Mouse (Mus musculus): ENCODE data around the gene Tesk1. TPM values are rescaled to one million over a fixed set of nuclear protein-coding genes. Genes with fewer than 3 reads are reported as not detected.
"Not testable (repeated sequence)": the region's sequence is repeated elsewhere in the genome, so short reads cannot be mapped to it uniquely, and the experiment has no call there.

The Tesk1 gene
- polyA plus RNA-seq, 1 experiment, result 1.6 TPM

DNA sequence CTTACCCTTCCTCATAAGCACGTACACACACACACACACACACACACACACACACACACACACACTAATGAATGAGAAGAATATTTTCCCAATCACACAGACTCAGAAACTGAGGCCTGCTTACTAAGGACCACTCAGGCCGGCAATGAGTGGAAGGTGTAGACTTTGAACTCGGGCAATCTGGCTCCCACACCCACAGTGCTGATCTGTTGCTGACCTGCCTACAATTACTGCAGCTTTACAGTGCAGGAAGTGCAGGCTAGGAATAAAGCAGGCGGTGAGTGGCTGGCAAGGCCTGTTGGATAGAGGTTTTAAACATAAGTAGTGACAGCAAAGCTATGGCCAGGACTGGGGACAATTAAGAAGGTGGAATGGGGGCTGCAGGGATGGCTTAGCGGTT lies 39.2 kb downstream of the Tesk1 start:
- H3K4me3 ChIP-seq (replicated peaks), result no peak overlapping the region
- peaks cover 19% of the 10 kb centered on the region for H3K4me1 ChIP-seq (ENCODE audit: control insufficient read depth)
- TF ChIP-seq GATA1 (IDR thresholded peaks at IDR 0.05; ENCODE audit: low read length) (no peak), TAL1 (IDR thresholded peaks at IDR 0.05; ENCODE audit: low read length) (no peak)
- peaks cover 6% of the 10 kb centered on the region for H3K27me3 ChIP-seq (ENCODE audit: control insufficient read depth)
- H3K9me3 ChIP-seq (ENCODE audit: control insufficient read depth, low read length), result peaks cover 3% of the 10 kb centered on the region
- H3K36me3 ChIP-seq (ENCODE audit: control insufficient read depth), result no peaks in the 10 kb centered on the region

DNA sequence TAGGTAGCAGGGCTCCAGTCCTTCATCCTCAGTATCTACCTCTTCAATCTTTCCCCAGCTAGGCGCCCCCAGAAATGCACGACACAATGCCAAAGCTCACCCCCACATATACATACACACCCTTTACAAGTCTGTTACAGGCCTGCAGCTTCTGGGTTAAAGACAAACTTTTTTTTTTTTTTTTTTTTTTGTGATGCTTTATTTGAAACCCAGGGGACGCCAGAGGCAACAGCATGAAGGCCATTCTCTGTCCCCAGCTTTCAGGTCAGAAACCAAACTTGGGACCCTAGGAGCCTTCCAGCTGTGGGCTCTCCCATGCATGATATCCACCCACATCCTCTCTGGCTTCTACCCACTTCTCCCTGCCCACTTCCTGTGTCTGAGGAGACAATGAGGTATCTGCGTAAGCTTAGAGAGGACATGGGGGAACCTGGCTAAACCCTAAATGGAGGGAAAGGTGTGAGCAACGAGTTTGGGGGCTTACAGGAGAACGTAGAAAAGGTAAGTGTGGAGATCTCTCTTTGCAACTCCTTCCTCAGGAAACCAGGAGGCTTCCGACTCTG lies 40.2 kb downstream of the Tesk1 start:
- peaks cover 6% of the 10 kb centered on the region for H3K27me3 ChIP-seq (ENCODE audit: control insufficient read depth)
- no peak for TF ChIP-seq GATA1 (IDR thresholded peaks at IDR 0.05; ENCODE audit: low read length)
- TF ChIP-seq TAL1 (IDR thresholded peaks at IDR 0.05; ENCODE audit: low read length), result no peak

DNA sequence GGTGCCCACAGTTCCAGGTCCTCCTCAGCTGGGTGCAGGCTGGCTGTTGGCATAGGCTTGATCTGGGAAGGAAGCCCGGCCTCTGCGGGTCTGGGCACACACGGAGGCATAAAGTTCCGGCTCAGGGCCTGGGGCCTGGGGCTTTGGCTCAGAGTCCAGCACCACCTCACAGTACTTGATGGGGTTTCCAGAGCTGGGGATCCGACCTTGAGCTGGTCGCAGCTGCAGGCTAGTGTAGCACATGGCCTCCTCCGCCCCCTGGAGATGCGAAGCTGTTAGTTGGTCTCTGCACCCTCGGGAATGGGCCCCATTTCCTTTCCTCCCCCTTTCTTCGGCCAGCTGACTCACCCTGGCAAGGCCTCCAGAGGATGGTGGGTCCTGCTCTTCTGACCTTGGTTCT lies 40.9 kb downstream of the Tesk1 start:
- no peak for TF ChIP-seq TAL1 (IDR thresholded peaks at IDR 0.05; ENCODE audit: low read length)
- no peak for TF ChIP-seq GATA1 (IDR thresholded peaks at IDR 0.05; ENCODE audit: low read length)
- H3K9me3 ChIP-seq (ENCODE audit: control insufficient read depth, low read length), result peaks cover 3% of the 10 kb centered on the region
- H3K4me1 ChIP-seq (ENCODE audit: control insufficient read depth), result peaks cover 17% of the 10 kb centered on the region
- no peak overlapping the region for H3K4me3 ChIP-seq (replicated peaks)
- no peaks in the 10 kb centered on the region for H3K36me3 ChIP-seq (ENCODE audit: control insufficient read depth)
- peaks cover 6% of the 10 kb centered on the region for H3K27me3 ChIP-seq (ENCODE audit: control insufficient read depth)

More for the DNA sequence above, 40.2 kb downstream of the Tesk1 start:
- no peaks in the 10 kb centered on the region for H3K36me3 ChIP-seq (ENCODE audit: control insufficient read depth)
- no peak overlapping the region for H3K4me3 ChIP-seq (replicated peaks)
- H3K9me3 ChIP-seq (ENCODE audit: control insufficient read depth, low read length), result peaks cover 3% of the 10 kb centered on the region
- H3K4me1 ChIP-seq (ENCODE audit: control insufficient read depth), result peaks cover 17% of the 10 kb centered on the region

DNA sequence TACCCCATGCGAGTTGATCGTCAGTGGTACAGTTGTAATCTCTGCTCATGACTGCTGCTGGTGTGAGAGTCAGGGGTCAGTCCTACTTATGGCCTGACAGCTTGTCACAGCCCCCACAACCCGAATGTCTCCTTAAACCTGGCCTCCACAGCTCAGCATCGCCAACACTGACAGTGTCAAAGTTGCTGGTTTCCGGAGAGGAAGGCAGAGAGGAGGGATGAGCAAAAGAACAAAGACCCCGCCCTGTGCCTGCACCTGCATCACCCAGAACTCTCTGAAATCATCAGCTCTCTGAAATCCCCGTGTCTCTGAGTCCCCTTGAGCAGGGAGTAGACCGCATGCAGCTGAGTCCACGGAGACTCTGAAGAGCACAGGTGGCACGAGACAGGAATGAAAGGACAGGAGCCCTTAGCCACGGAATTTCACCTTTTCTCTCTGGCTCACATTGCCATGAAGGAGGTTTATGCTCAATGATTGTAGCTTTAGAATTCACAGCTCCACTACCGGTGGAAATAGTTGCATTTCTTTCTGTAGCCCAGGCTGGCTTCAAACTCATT lies 41.9 kb downstream of the Tesk1 start, which contains the start of gene Sit1:
Gene Sit1, minus strand, starts transcription at position 200 of the 557 bp plus-strand sequence.
- Histone ChIP-seq H3K9me3 (ENCODE audit: control insufficient read depth, low read length) (peaks cover 3% of the 10 kb centered on the region), H3K27me3 (ENCODE audit: control insufficient read depth) (peaks cover 6% of the 10 kb centered on the region), H3K4me1 (ENCODE audit: control insufficient read depth) (peaks cover 12% of the 10 kb centered on the region), H3K4me3 (replicated peaks) (no peak within 1 kb of the TSS), H3K36me3 (ENCODE audit: control insufficient read depth) (no peaks in the 10 kb centered on the region)
- no peak for TF ChIP-seq TAL1 (IDR thresholded peaks at IDR 0.05; ENCODE audit: low read length)
- TF ChIP-seq GATA1 (IDR thresholded peaks at IDR 0.05; ENCODE audit: low read length), result no peak

DNA sequence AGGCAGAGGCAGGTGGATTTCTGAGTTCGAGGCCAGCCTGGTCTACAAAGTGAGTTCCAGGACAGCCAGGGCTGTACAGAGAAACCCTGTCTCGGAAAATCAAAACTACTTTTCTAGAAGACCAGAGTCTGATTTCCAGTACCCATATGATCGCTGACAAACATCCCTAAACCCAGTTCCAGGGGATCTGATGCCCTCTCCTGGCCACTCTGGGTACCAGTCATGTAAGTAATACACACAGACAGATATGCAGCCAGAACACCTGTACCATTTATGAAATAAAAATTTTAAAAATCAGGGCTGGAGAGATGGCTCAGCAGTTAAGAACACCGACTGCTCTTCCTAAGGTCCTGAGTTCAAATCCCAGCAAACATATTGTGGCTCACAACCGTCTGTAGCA lies 43.9 kb downstream of the Tesk1 start:
- not testable (repeated sequence) for H3K4me3 ChIP-seq (replicated peaks); H3K27me3 ChIP-seq (ENCODE audit: control insufficient read depth); H3K9me3 ChIP-seq (ENCODE audit: control insufficient read depth, low read length); H3K36me3 ChIP-seq (ENCODE audit: control insufficient read depth)
- peaks cover 18% of the 10 kb centered on the region for H3K4me1 ChIP-seq (ENCODE audit: control insufficient read depth)

DNA sequence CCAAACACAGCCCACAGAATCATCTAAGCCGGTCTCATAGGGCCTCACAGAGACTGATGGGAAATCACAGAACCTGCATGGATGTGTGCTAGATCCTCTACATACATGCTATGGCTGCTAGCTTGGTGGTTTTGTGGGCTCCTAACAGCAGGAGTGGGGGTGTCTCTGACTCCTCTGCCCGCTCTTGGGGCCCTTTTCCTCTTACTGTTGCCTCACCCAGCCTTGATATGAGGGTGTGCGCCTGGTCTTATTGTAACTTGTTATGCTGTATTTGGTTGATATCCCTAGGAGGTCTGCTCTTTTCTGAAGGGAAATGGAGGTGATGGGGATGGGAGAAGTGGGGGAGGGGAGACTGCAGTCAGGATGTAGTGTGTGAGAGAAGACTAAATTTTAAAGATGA lies 47.9 kb downstream of the Tesk1 start:
- H3K36me3 ChIP-seq (ENCODE audit: control insufficient read depth), result no peaks in the 10 kb centered on the region
- peaks cover 47% of the 10 kb centered on the region for H3K4me1 ChIP-seq (ENCODE audit: control insufficient read depth)
- no peaks in the 10 kb centered on the region for H3K27me3 ChIP-seq (ENCODE audit: control insufficient read depth)
- TF ChIP-seq TAL1 (IDR thresholded peaks at IDR 0.05; ENCODE audit: low read length) (no peak), GATA1 (IDR thresholded peaks at IDR 0.05; ENCODE audit: low read length) (no peak)
- no peak overlapping the region for H3K4me3 ChIP-seq (replicated peaks)
- peaks cover 3% of the 10 kb centered on the region for H3K9me3 ChIP-seq (ENCODE audit: control insufficient read depth, low read length)

DNA sequence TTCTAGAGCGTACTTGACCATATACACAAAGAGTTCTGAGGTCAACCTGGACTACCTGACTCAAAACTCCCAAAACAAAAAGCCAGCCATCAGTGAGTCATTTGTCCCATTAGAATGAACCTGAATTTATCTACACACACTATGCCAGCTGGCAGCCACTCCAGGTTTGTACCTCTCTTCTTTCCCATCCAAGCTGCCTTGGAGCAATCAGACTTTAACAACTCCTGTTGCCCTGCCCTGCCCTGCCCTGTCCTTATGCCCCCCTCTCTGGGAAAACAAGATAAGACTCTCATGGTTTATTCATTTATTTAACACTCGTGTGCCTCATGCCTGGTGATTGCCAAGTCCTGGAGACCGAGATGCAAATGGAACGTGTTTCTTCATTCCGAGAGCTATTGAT lies 49.1 kb downstream of the Tesk1 start:
- Histone ChIP-seq H3K4me1 (ENCODE audit: control insufficient read depth) (peaks cover 59% of the 10 kb centered on the region), H3K27me3 (ENCODE audit: control insufficient read depth) (no peaks in the 10 kb centered on the region)
- no peak for TF ChIP-seq GATA1 (IDR thresholded peaks at IDR 0.05; ENCODE audit: low read length)
- TF ChIP-seq TAL1 (IDR thresholded peaks at IDR 0.05; ENCODE audit: low read length), result peak; percentile 31; the same call in 1 of the 3 replicates

DNA sequence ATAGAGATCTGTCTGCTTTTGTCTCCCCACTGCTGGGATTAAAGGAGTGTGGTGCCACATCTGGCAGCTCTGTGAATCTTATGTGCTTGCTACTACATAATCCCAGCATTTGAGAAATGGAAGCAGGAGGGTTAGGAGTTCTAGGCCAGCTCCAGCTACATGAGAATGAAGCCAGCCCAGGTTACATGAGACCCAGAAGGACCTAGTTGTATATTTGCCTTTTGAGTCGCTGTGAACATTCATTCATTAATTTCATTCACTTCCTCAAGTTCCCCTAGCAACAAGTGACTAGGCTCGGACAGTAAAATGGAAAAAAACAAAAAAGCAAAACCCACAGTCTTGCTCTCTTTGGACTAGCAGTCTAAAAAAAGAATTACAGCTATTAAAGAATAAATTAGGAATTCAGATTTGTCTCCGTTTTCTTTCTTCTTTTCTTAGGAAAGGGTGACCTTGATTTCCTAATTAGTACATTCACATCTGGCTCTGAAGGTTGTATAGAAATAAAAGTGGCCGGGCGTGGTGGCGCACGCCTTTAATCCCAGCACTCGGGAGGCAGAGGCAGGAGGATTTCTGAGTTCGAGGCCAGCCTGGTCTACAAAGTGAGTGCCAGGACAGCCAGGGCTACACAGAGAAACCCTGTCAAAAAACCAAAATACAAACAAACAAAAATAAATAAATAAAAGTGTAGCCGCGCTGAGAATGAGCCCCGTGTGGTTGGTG lies 50.5 kb downstream of the Tesk1 start:
- peaks cover 71% of the 10 kb centered on the region for H3K4me1 ChIP-seq (ENCODE audit: control insufficient read depth)
- H3K36me3 ChIP-seq (ENCODE audit: control insufficient read depth), result peaks cover 26% of the 10 kb centered on the region
- H3K9me3 ChIP-seq (ENCODE audit: control insufficient read depth, low read length), result no peaks in the 10 kb centered on the region
- TF ChIP-seq GATA1 (IDR thresholded peaks at IDR 0.05; ENCODE audit: low read length) (no peak), TAL1 (IDR thresholded peaks at IDR 0.05; ENCODE audit: low read length) (no peak)
- H3K4me3 ChIP-seq (replicated peaks), result peak overlapping the region; percentile 81
- H3K27me3 ChIP-seq (ENCODE audit: control insufficient read depth), result no peaks in the 10 kb centered on the region

More for the DNA sequence above, 49.1 kb downstream of the Tesk1 start:
- H3K9me3 ChIP-seq (ENCODE audit: control insufficient read depth, low read length), result no peaks in the 10 kb centered on the region
- no peak overlapping the region for H3K4me3 ChIP-seq (replicated peaks)
- peaks cover 12% of the 10 kb centered on the region for H3K36me3 ChIP-seq (ENCODE audit: control insufficient read depth)

DNA sequence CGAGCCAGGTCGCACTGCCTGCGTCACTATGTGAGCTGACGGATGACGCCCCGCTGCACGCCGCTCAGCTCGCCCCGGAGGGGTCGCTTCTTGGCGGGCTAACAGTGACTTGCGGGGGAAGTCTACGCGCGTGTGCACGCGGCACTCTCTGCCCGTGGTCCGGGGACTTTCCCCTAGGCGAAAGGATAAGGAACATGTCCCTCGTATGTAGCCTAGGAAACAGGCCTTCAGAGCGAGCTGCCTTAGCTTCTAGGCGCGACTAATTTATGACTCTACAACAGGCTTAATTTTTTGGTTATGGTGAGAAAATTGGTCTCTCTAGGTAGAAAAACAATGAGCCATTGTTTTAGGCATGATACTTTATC lies 51.1 kb downstream of the Tesk1 start, which contains the start of gene Ccdc107:
Gene Ccdc107, plus strand, starts transcription at position 80 of the 365 bp plus-strand sequence.
- peaks cover 76% of the 10 kb centered on the region for H3K4me1 ChIP-seq (ENCODE audit: control insufficient read depth)
- peak within 1 kb of the TSS; percentile 81 for H3K4me3 ChIP-seq (replicated peaks)
- no peaks in the 10 kb centered on the region for H3K9me3 ChIP-seq (ENCODE audit: control insufficient read depth, low read length)
- H3K36me3 ChIP-seq (ENCODE audit: control insufficient read depth), result peaks cover 32% of the 10 kb centered on the region
- TF ChIP-seq TAL1 (IDR thresholded peaks at IDR 0.05; ENCODE audit: low read length) (no peak), GATA1 (IDR thresholded peaks at IDR 0.05; ENCODE audit: low read length) (no peak)
- no peaks in the 10 kb centered on the region for H3K27me3 ChIP-seq (ENCODE audit: control insufficient read depth)

All from erythroblast, embryonic 14.5 days (primary cell).